Mouse (Mus musculus) right cerebral cortex, postnatal 10 days (tissue): ENCODE results near the gene Ccl7.

Experiments
- DNase-seq, 2 experiments: peaks; one replicate each; pipeline ENCODE4 v3.0.0; 2021; ENCODE audit warnings: low spot score in 2 of 2

The Ccl7 gene

DNA sequence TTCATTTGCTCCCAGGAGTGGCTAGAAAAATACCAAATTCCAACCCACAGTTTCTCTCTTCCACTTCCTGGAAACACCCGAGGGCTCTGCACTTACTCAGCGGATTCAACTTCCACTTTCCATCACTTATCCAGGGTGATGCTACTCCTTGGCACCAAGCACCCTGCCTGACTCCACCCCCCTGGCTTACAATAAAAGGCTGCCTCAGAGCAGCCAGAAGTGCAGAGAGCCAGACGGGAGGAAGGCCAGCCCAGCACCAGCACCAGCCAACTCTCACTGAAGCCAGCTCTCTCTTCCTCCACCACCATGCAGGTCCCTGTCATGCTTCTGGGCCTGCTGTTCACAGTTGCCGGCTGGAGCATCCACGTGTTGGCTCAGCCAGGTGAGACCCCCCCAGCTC, 10.2 kb upstream of the Ccl7 start, which contains the start of gene Ccl2:
Gene Ccl2 (plus strand): TSS at position 216 of the 400 bp plus-strand sequence.
- DNase-seq, result peak; percentile 71 to 74

DNA sequence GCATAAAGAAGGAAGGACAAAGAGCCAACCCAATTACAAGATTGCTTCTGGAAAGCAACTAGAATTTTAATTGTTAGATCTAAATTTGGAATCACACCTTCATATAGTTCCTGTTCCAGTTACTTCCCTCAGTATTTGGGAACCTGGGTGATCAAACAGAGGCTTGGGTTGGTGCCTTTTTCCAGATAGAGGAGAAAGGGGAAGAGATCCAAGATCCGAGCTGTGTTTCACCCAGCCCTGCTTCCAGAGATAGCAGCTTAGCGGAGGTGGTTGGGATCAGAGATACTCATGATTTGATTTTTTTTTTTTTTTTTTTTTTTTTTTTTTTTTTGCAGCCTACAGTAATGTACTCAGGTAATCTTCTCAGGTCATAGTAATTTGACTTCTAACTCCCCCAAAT, 9.7 kb upstream of the Ccl7 start:
- no peak for DNase-seq

DNA sequence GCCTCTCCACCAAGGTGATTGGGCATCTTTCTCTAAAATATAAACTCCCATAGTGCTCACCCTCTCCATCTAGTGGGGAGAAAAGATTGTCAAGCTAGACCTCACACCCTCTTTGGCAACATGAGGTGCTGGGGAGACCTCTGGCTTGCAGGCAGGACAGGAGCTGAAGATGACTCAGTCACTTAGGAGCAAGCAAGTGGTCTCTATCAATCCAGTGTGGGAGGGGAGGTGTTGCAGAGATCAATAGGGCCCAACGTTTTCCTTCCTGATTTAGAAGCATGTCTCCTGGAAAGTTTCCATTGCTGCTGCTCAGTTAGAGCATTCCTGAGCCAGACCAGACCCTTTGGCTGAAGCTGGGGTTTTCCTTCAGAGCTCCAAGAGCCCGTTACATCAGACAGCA, 7.0 kb upstream of the Ccl7 start, which contains the start of gene Gm17268:
Gene Gm17268 (minus strand): TSS at position 28 of the 400 bp plus-strand sequence.
- DNase-seq, result no peak

DNA sequence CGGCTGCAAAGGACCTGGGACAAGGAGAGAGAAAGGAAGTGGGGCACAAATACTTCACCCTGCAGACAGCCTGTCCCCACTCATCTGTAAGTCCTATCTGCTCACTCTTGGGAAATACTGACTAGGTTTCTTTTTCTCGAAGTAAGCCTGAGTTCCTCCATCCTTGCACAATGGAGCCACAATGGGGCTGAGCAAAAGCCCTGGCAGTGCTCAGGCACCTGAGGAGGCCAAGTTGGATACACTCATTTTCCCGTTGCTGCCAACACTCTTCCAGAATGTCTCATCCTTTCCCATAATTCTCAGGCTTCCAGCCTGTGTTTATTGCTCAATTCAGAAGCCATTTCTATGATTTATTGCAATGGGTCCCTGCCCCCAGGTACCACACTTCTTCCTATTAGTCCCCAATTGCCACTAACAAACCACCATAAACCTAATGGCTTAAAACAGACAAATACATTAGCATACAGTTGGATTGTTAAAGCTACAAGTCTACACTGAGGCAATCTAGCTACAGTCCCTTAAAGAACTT, 6.3 kb upstream of the Ccl7 start:
- DNase-seq, result no peak

DNA sequence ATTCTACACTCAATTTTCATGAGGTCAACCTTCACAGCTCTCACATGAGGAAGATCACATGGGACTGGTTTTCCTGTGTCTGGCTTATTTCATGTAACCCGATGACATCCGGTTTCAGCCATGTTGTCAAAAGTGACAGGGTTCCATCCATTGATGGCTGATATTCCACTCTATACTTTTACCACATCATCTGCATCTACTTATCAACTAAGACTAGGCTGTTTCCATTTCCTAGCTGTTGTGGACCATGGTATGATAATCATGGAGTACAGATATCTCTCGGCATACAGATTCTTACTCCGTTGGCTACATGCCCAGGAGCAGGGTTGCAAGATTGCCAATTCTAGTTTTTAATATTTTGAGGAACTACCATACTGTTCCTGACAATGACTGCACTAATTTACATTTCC, 3.8 kb upstream of the Ccl7 start:
- no peak for DNase-seq

DNA sequence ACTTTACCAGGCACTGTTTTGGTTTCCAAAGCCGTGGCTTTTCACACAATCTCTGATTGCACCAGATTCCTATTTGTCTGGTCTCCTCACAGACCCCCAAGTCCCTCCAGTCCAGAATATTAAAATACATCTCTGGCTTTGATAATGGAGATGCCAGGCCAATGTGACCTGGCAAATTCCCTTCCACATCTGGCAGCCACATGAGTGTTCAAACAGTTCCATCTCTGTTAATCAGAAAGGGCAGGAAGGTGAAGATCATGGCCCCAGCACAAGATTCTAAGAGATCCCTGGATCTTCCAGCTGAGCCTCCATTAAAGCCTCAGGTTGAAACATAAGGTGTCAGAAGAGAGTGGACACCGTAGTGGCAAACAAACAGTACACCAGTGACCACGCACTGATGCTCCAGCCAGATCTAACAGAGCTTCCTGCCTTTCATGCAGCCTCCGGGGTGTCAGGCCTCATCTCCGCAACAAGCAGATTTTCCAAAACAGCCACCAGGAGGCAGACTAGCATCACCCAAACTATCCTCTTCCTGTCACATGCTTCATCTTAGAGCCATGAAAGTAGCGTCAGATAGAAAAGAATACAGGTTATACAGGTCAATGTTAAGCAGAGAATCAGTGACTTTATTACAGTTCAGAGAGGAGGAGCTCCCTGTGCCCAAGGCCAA, 2.4 kb downstream of the Ccl7 start:
- DNase-seq, result peak in 1 of 2 experiments; percentile 55

DNA sequence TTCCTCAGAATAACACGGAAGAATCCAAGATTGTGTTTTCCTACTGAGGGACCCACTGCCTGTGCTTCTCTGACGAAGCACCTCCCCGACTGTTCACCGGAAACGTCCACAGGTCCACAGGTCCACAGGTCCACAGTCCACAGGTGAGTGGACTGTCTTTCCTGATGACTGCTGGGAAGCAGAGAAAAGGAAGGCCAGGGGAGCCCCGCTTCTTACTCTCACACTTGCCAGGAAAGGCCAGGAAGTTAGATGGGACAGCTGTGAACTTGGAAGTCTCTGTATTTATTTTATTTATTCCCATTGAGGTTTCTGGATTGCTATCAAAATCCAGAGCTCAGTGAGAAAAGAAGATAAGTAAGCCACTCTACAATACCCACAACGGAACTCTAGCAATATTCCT, 8.3 kb downstream of the Ccl7 start:
- no peak for DNase-seq

DNA sequence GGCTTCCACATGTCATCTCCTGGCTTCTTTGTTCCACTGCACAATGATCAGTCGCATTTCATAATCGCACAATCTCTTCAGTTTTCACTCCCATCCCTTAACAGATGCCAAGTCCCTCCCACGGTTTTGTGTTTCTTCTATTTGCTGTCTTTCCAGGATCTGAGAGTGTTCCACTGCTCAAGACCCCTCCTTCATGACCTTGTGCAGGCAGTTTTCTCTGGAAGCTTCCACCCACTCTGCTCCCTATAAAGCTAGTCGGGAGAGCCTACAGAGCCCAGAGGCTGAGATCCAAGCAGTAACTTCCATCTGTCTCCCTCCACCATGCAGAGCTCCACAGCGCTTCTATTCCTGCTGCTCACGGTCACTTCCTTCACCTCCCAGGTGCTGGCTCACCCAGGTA, 12.1 kb downstream of the Ccl7 start, which contains the start of gene Ccl11:
Gene Ccl11 (plus strand): TSS at position 178 of the 400 bp plus-strand sequence.
- DNase-seq, result peak; percentile 36 to 51

DNA sequence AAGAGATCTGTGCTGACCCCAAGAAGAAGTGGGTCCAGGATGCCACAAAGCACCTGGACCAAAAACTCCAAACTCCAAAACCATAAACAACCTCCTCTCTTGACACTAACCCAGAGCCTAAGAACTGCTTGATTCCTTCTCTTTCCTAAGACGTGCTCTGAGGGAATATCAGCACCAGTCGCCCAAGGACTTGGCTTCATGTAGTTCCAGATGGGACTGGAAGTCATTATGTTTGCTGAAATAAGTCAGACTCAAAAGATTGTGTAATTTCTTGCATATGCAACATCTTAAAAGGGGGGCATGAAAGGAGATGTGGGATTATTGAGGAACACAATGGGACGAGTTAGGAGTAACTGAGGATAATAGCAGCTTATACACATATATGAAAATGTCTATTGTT, 16.7 kb downstream of the Ccl7 start:
- no peak for DNase-seq

DNA sequence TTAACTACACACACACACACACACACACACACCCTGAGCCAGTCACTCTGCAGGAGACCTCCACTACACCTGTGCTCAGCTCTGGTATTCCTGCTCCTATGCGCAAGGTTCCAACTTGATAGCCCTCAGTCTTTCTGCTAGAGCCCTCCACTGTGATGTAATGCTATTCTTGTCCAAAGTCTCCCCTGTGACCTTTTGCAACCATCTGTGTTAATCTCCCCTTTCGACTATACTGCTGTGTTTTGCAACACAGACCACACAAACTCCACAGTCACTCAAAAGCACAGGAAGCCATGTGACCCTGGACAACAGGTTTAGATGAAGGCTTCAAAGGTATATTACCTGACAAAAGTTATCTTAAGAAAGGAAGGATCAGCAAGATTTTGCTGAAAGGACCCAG, 17.9 kb downstream of the Ccl7 start:
- no peak for DNase-seq

DNA sequence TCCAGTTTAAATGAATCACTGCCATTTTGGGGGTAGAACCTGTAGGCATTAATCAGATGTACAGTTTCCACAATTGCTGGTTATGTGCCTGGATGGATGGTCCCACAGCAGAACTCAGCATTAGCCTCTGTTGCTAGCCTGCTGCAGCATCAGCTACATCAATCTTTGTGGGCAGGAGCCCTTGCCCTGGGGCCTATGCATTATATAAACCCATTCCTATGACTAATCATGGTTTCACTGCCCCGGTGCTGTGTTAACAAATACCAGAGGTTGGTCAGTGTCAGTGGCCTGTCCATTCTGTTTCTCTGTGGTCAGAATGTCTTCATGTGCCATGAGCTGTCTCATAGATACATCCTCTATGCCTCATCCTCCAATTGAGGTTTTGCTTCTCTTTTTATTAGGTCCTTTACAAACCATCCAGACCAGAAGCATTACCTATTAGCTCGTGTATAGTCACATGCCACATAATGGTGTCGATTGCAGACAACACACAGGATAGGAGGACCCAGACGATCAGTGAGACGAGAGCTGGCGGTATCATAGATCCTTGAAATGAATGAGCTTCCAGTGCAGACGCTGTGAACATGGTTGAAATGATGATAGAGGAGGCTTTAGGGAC, 21.6 kb downstream of the Ccl7 start:
- DNase-seq, result no peak

DNA sequence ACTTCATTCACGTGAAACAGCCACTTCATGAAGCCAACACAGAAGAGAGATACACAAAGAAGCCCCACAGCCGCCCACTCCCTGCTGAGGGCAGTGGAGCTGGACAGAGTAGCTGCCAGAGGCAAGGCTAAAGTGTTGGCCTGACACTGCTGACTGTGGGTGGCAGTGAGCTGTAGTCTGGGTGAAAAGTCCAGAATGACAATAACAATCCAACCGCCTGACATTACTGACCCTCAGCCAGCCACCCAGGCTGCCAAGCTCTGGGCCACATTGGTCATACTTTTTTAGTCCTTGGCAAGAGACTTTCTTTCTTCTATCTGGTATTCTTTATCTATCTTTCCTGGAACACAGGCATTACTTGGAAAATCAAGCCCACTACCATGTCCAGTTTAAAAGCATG, 25.6 kb downstream of the Ccl7 start:
- no peak for DNase-seq

DNA sequence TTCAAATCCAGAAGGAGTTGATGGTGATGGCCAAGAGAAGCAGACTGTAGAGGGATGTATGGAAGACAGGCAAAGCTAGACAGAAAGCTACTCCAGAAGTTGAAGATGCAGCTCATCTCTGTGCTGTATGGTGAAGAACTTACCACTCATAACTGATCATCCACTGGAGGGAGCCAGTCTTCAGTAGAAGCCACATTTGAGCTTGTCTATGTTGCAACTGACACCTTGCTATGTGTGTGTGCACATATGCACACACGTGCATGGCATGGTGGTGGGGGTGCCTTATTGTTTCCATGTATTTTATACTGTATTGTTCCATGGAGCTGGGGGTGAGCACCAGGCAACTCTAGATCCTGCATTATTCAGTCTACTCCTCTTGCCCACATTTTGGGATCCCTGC, 26.9 kb downstream of the Ccl7 start:
- no peak for DNase-seq

DNA sequence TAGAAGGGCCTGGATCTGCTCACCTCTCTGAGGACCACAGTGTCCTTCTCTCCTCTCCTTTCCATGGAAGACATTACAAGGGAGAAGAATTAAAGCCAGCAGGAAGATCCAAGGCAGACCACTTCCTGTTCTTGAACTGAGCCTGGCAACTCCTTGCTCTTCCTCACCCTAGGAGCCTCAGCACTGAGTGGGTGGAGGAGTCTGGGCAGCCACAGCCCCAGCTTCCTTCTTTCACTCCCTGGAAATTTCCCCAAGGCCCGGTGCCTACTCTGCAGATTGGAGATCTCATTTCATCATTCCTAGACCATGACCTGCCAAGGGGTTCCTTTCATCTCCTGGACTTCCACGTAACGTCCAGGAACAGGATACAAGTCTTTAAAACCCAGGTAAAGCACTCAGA, 27.5 kb downstream of the Ccl7 start:
- DNase-seq, result no peak

DNA sequence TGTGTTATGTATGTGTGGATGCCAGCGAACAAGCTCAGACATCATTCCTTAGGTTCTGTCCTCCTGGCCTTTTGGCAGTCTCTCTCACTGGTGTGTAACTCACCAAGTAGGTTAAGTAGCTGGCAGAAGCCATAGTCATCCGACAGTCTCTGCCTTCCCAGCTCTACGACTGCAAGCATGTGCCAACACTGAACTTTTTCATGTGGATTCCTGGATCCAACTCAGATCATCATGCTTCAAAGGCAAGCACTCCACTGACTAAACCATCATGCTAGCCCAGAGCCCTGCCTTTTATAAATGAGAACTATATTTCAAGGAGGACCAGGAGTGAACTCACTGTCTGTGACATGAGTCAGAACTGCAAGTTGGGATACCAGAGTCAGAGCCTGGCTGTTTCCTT, 28.2 kb downstream of the Ccl7 start:
- DNase-seq, result no peak

DNA sequence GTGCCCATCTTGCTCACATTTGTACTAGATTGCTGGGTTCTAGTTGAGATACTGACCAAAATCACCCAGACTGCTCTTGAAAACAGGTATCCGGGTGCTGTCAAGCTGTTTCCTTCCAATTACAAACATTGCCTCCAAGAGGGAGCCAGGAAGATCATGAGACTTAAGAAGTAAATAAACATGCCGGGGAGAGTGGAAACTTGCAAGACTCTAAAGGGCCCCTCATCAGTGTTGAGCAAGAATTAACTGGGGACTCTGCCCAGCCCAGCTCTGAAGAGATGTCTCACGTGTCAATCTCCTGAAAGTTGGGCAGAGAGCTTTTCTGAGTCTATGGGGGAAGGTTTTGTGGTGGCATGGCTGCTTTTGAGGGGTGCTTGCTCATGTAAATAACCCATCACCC, 31.5 kb downstream of the Ccl7 start:
- no peak for DNase-seq

DNA sequence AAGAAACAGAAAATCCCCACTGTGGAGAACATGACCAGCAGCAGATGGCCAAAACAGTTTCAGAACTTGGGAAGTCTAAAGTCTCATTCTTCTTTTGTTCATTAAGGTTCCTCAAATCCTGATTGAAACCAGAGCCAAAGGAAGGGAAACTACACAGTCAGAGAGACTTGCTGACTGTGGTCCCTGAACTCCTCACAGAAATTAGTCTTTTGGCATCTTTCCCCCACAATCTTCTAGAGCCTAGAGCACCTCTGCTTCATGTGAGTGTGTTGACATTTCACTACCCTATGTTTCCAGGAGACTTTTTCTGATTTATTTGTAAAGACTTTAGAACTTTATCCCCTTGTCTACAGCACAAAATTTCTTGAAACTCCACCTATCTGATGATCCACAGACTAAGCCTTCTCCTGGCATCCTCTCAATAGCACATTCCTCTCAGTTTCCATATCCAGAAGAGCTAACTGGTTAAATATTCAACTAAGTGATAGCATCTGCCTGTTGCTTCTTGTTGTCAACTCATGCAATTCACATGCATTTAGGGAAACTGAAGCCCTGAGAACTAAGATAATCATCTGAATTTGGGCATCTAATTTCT, 32.7 kb downstream of the Ccl7 start:
- DNase-seq, result no peak

DNA sequence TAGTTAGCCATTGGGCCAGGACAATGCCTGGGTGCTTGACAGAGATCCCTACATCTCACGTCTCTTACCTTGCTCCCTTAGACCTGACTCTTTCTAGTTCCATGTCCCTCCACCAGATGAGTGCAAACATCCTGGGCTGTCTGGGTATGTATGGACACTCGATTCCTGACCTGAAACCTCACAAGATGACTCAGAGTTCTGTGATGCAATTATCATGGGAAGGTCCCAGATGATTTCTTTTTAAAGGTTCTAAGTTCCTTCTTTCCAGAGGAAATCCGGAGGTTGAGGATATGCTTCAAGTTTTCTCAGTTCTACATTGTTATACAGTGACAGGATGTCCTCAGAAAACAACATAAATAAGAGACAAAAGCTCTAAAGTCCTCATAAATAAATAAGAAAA, 35.4 kb downstream of the Ccl7 start:
- no peak for DNase-seq

DNA sequence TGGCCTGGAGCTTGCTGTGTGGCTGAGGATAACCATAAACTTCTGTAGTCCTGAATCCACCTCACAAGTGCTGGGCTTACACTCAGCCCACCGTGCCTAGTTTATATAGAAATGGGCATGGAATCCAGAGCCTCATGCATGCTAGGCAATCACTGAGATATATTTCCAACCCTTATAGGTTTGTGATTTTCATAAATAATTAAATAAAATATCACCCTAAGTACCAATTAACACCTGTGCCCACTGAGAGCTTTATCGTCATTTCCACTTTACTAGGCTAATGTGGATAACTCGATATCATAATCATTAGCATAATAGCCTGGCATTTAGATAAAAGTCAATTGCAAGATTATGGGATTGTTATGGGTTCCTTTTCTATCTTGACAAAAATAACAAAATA, 38.8 kb downstream of the Ccl7 start:
- DNase-seq, result no peak
